Mouse (Mus musculus) testis, adult 2 months (tissue): ENCODE measurements around the gene Cd59a. TPM values are rescaled to one million over a fixed set of nuclear protein-coding genes. Genes with fewer than 3 reads are reported as not detected.
A peak's percentile ranks its signal among the peaks of the same experiment; 100 is the strongest.
"Not testable (repeated sequence)": the region's sequence is repeated elsewhere in the genome, so short reads cannot be mapped to it uniquely, and the experiment has no call there.

ENCODE experiments used
- H3K27ac ChIP-seq: fragments of 200-500 bp; 2 replicates; pipeline ENCODE4 v1.5.1; 2012; ENCODE audit warnings: low read depth, low read length; ENCODE audit not compliant: control insufficient read depth, insufficient read depth
- H3K27me3 ChIP-seq: fragments of 200-500 bp; 2 replicates; pipeline ENCODE4 v1.6.1; 2012; ENCODE audit warnings: mild to moderate bottlenecking, low read length, moderate library complexity; ENCODE audit not compliant: control insufficient read depth, insufficient read depth
- H3K36me3 ChIP-seq: fragments of 200-500 bp; 2 replicates; pipeline ENCODE4 v1.6.1; 2012; ENCODE audit warnings: mild to moderate bottlenecking, low read length; ENCODE audit not compliant: control insufficient read depth, insufficient read depth
- H3K4me1 ChIP-seq: fragments of 200-500 bp; 2 replicates; pipeline ENCODE4 v1.6.1; 2012; ENCODE audit warnings: low read length; ENCODE audit not compliant: control insufficient read depth, insufficient read depth
- H3K4me3 ChIP-seq: fragments of 200-500 bp; 2 replicates; pipeline ENCODE4 v1.5.1; 2012; ENCODE audit warnings: low read depth, mild to moderate bottlenecking, low read length, moderate library complexity, mixed read lengths; ENCODE audit not compliant: control insufficient read depth
- CTCF ChIP-seq: fragments of 200-500 bp; IDR thresholded peaks from 2 replicates; pipeline ENCODE4 v1.5.1; 2012; ENCODE audit warnings: low read depth, mild to moderate bottlenecking, inconsistent platforms, low read length, moderate library complexity; ENCODE audit not compliant: control insufficient read depth, insufficient read depth, insufficient replicate concordance
- POLR2A ChIP-seq: fragments of 200-500 bp; IDR thresholded peaks from 2 replicates; pipeline ENCODE4 v1.6.1; 2012; ENCODE audit warnings: low read depth, mild to moderate bottlenecking, inconsistent platforms, low read length, moderate library complexity; ENCODE audit not compliant: control insufficient read depth
- polyA plus RNA-seq: library from polyadenylated mRNA; depleted of rRNA; stranded (reverse); fragments of >200 nt; gene quantifications from 2 replicates; pipeline ENCODE4 v1.2.3, GENCODE M21; 2012

Gene Cd59a
- polyA plus RNA-seq, 1 experiment = 20.8 TPM

GRCm38 (mm10) chr2:104098529-104099230 is 3.1 kb downstream of the Cd59a start:
- Histone ChIP-seq H3K27me3 (no peaks in the 10 kb centered on the region), H3K27ac (no peak overlapping the region), H3K4me1 (peaks cover 3% of the 10 kb centered on the region; the same call in 1 of the 2 replicates), H3K36me3 (no peaks in the 10 kb centered on the region), H3K4me3 (peak overlapping the region; percentile 20)
- TF ChIP-seq CTCF (no peak), POLR2A (no peak)

- Histone ChIP-seq H3K36me3 (no peaks in the 10 kb centered on the region), H3K4me3 (no peak overlapping the region; the same call in 1 of the 2 replicates), H3K27me3 (no peaks in the 10 kb centered on the region), H3K27ac (no peak overlapping the region), H3K4me1 (peaks cover 3% of the 10 kb centered on the region; the same call in 1 of the 2 replicates)
- no peak for TF ChIP-seq CTCF
- TF ChIP-seq POLR2A = no peak
These were observed 3.6 kb downstream of the Cd59a start for GRCm38 (mm10) chr2:104099231-104099585.

- Histone ChIP-seq H3K36me3 (no peaks in the 10 kb centered on the region), H3K4me1 (peaks cover 3% of the 10 kb centered on the region; the same call in 1 of the 2 replicates), H3K4me3 (no peak overlapping the region), H3K27ac (no peak overlapping the region), H3K27me3 (no peaks in the 10 kb centered on the region)
- no peak for TF ChIP-seq CTCF
- TF ChIP-seq POLR2A = no peak
These were observed 4.3 kb downstream of the Cd59a start for GRCm38 (mm10) chr2:104099946-104100345.

- Histone ChIP-seq H3K4me1 (no peaks in the 10 kb centered on the region), H3K4me3 (peak overlapping the region; percentile 11), H3K27me3 (no peaks in the 10 kb centered on the region), H3K36me3 (no peaks in the 10 kb centered on the region), H3K27ac (no peak overlapping the region)
- TF ChIP-seq CTCF = no peak
- TF ChIP-seq POLR2A = no peak
These were observed 9.2 kb downstream of the Cd59a start for GRCm38 (mm10) chr2:104104800-104105199.

- H3K4me1 ChIP-seq, H3K4me3 ChIP-seq, H3K27ac ChIP-seq, H3K27me3 ChIP-seq, H3K36me3 ChIP-seq: not testable (repeated sequence)
These were observed 13.4 kb downstream of the Cd59a start for GRCm38 (mm10) chr2:104109021-104109420.

GRCm38 (mm10) chr2:104109528-104109927 is 13.9 kb downstream of the Cd59a start:
- TF ChIP-seq CTCF = no peak
- no peak for TF ChIP-seq POLR2A
- Histone ChIP-seq H3K27me3 (no peaks in the 10 kb centered on the region), H3K4me3 (no peak overlapping the region), H3K36me3 (no peaks in the 10 kb centered on the region), H3K27ac (no peak overlapping the region), H3K4me1 (no peaks in the 10 kb centered on the region)

- Histone ChIP-seq H3K27ac (no peak overlapping the region), H3K4me3 (no peak overlapping the region), H3K27me3 (no peaks in the 10 kb centered on the region), H3K36me3 (no peaks in the 10 kb centered on the region), H3K4me1 (no peaks in the 10 kb centered on the region)
- TF ChIP-seq CTCF (no peak), POLR2A (no peak)
These were observed 14.4 kb downstream of the Cd59a start for GRCm38 (mm10) chr2:104110031-104110430.

GRCm38 (mm10) chr2:104111170-104111797 is 15.7 kb downstream of the Cd59a start:
- H3K27ac ChIP-seq, H3K27me3 ChIP-seq, H3K4me1 ChIP-seq, H3K4me3 ChIP-seq, H3K36me3 ChIP-seq: not testable (repeated sequence)

- not testable (repeated sequence) for H3K27ac ChIP-seq, H3K27me3 ChIP-seq, H3K4me1 ChIP-seq, H3K4me3 ChIP-seq, H3K36me3 ChIP-seq
These were observed 18.0 kb downstream of the Cd59a start for GRCm38 (mm10) chr2:104113563-104113962.
